Mouse (Mus musculus) kidney, embryonic 14.5 days (tissue): ENCODE data around the gene Adprhl1. TPM values are rescaled to one million over a fixed set of nuclear protein-coding genes. Genes with fewer than 3 reads are reported as not detected.

Experiments
- ATAC-seq: fragments of 200-750 bp; cut with Nextera tagmentation; 2 replicates; pipeline ENCODE4 v1.8.0; 2017; ENCODE audit warnings: moderate number of reproducible peaks, mild to moderate bottlenecking, moderate TSS enrichment, moderate library complexity; ENCODE audit not compliant: low FRiP score, low TSS enrichment
- H3K27ac ChIP-seq: fragments of 300-500 bp; sonication (generic); 2 replicates; pipeline ENCODE4 v1.5.1; 2014; ENCODE audit warnings: low read depth, mild to moderate bottlenecking, low read length, moderate library complexity, mixed read lengths
- H3K27me3 ChIP-seq: fragments of 300-500 bp; sonication (generic); 2 replicates; pipeline ENCODE4 v1.6.1; 2014; ENCODE audit warnings: mild to moderate bottlenecking, low read length; ENCODE audit not compliant: control insufficient read depth, insufficient read depth
- H3K36me3 ChIP-seq: fragments of 300-500 bp; sonication (generic); 2 replicates; pipeline ENCODE4 v1.6.1; 2014; ENCODE audit warnings: low read length, mixed read lengths; ENCODE audit not compliant: control insufficient read depth, insufficient read depth
- H3K4me1 ChIP-seq: fragments of 300-500 bp; sonication (generic); 2 replicates; pipeline ENCODE4 v1.6.1; 2014; ENCODE audit warnings: low read length, mixed read lengths; ENCODE audit not compliant: control insufficient read depth, insufficient read depth
- H3K4me2 ChIP-seq: fragments of 300-500 bp; sonication (generic); replicated peaks from 2 replicates; pipeline ENCODE4 v1.6.1; 2014; ENCODE audit warnings: low read depth, mild to moderate bottlenecking, low read length
- H3K4me3 ChIP-seq: fragments of 300-500 bp; sonication (generic); 2 replicates; pipeline ENCODE4 v1.5.1; 2014; ENCODE audit warnings: mild to moderate bottlenecking, low read length
- H3K9ac ChIP-seq: fragments of 300-500 bp; sonication (generic); 2 replicates; pipeline ENCODE4 v1.6.1; 2014; ENCODE audit warnings: low read depth, mild to moderate bottlenecking, low read length, moderate library complexity
- H3K9me3 ChIP-seq: fragments of 300-500 bp; sonication (generic); 2 replicates; pipeline ENCODE4 v1.6.1; 2016; ENCODE audit warnings: low read length; ENCODE audit not compliant: control insufficient read depth
- WGBS: fragments of 180-500 bp; shearing (Covaris S2); extraction: QIAGEN DNeasy Blood & Tissue Kit; methylation state at CpG from one replicate; pipeline ENCODE4 v1.1.7; 2014; 5-methylcytosine and 5-hydroxymethylcytosine counted together
- polyA plus RNA-seq: library from polyadenylated mRNA; unstranded; fragments of >200 nt; fragmentation: Nextera tagmentation; extraction: Ambion mirVana; gene quantifications from 2 replicates; pipeline ENCODE4 v1.2.1, GENCODE M21; 2014

Gene Adprhl1
- not detected in 2 replicates for polyA plus RNA-seq

- H3K36me3 ChIP-seq: peaks cover 29% of the 10 kb centered on the region
- no peaks in the 10 kb centered on the region for H3K27me3 ChIP-seq
- H3K4me3 ChIP-seq: no peak within 1 kb of the TSS
- no peak within 1 kb of the TSS for H3K27ac ChIP-seq
- H3K9me3 ChIP-seq: no peaks in the 10 kb centered on the region
- WGBS: 30% methylated on average over 8 of the region's 8 CpGs
- H3K4me2 ChIP-seq: no peak within 1 kb of the TSS
- H3K4me1 ChIP-seq: no peaks in the 10 kb centered on the region
- peak; percentile 84 for ATAC-seq
- H3K9ac ChIP-seq: no peak within 1 kb of the TSS
These were observed at the start of gene Adprhl1 for GRCm38 (mm10) chr8:13254019-13254418. Adprhl1 (minus strand) TSS chr8:13254162.

DNA sequence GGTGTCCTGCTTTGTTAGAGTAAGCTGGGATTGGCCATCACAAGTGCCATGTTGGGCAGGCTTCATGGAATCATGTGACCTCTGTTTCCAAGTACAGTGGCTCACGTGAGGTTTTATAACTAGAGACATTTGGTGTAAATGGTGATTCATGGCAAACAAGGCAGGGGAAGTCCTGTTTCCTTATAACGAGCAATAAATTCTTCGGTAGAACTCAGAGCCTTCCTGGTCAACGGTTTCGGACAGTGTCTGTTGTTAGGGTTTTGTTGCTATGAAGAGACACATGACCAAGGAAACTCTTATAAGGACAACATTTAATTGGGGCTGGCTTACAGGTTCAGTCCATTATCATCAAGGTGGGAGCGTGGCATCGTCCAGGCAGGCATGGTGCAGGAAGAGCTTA lies 47.1 kb upstream of the Adprhl1 start:
- Histone ChIP-seq H3K9me3 (no peaks in the 10 kb centered on the region), H3K27me3 (no peaks in the 10 kb centered on the region), H3K9ac (no peak overlapping the region), H3K4me3 (no peak overlapping the region), H3K27ac (no peak overlapping the region), H3K4me2 (no peak overlapping the region), H3K36me3 (peaks cover 42% of the 10 kb centered on the region), H3K4me1 (no peaks in the 10 kb centered on the region)
- no peak for ATAC-seq
- WGBS: 91% methylated on average over 7 of the region's 7 CpGs

DNA sequence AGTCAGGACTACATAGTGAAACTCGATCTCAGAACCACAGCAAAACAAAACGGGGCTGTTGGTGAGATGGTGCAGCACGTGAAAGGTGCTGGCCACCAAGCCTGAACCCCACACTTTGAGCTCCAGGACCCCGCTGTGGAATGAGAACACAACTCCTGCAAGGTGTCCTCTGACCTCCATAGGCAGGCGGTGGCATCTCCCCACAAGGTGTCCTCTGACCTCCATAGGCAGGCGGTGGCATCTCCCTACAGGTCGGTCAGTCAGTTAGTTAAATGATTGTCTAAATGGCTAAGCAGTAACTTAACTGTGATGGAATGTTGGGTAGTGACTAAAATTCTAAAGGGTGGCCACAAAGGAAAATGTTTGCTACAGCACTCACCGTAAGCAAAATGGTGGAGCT lies 45.6 kb upstream of the Adprhl1 start:
- Histone ChIP-seq H3K27ac (no peak overlapping the region), H3K4me2 (no peak overlapping the region), H3K4me1 (no peaks in the 10 kb centered on the region), H3K27me3 (no peaks in the 10 kb centered on the region), H3K9me3 (no peaks in the 10 kb centered on the region), H3K4me3 (no peak overlapping the region), H3K9ac (no peak overlapping the region), H3K36me3 (peaks cover 53% of the 10 kb centered on the region)
- ATAC-seq: no peak
- WGBS: 98% methylated on average over 8 of the region's 8 CpGs

- peaks cover 37% of the 10 kb centered on the region for H3K36me3 ChIP-seq
- ATAC-seq: no peak
- H3K4me3 ChIP-seq: no peak overlapping the region
- H3K4me1 ChIP-seq: peaks cover 5% of the 10 kb centered on the region; the same call in 1 of the 2 replicates
- H3K27me3 ChIP-seq: no peaks in the 10 kb centered on the region
- H3K4me2 ChIP-seq: no peak overlapping the region
- H3K9ac ChIP-seq: no peak overlapping the region
- WGBS: 90% methylated on average over 9 of the region's 9 CpGs
- no peaks in the 10 kb centered on the region for H3K9me3 ChIP-seq
- no peak overlapping the region for H3K27ac ChIP-seq
These were observed 39.9 kb upstream of the Adprhl1 start for GRCm38 (mm10) chr8:13293677-13294470.

DNA sequence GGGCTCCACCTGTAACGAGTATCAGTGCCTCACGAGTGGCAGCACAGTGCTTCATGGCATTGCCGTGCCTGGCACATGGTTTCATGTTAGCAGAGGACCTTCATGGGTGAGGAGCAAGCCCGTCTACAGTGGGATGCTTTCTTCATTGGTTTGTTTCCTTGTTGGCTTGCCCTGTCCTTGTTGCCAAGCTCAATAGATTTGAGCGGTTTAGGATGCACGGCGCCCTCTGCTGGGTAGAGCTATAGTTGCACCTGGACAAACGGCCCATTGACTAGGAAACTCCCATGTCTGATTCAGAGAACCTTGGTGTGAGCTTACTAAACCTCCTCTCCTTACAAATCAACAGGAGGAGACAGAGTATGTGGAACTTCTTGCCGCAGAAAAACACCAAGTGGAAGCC lies 38.4 kb upstream of the Adprhl1 start:
- WGBS: 26% methylated on average over 9 of the region's 9 CpGs
- H3K4me1 ChIP-seq: peaks cover 8% of the 10 kb centered on the region; the same call in 1 of the 2 replicates

GRCm38 (mm10) chr8:13288646-13289045 lies 34.7 kb upstream of the Adprhl1 start:
- WGBS: 1% methylated on average over 6 of the region's 6 CpGs
- H3K9me3 ChIP-seq: no peaks in the 10 kb centered on the region
- H3K27ac ChIP-seq: peak overlapping the region; percentile 93; the same call in 1 of the 2 replicates
- ATAC-seq: no peak
- peak overlapping the region; percentile 76 for H3K9ac ChIP-seq
- H3K27me3 ChIP-seq: no peaks in the 10 kb centered on the region
- peaks cover 18% of the 10 kb centered on the region for H3K4me1 ChIP-seq
- peak overlapping the region; percentile 79 for H3K4me3 ChIP-seq
- peaks cover 2% of the 10 kb centered on the region; the same call in 1 of the 2 replicates for H3K36me3 ChIP-seq
- peak overlapping the region; percentile 95 for H3K4me2 ChIP-seq

More for the DNA sequence above, 38.4 kb upstream of the Adprhl1 start:
- H3K9me3 ChIP-seq: no peaks in the 10 kb centered on the region
- H3K4me2 ChIP-seq: no peak overlapping the region
- no peaks in the 10 kb centered on the region for H3K27me3 ChIP-seq
- H3K36me3 ChIP-seq: peaks cover 36% of the 10 kb centered on the region
- H3K27ac ChIP-seq: no peak overlapping the region
- no peak overlapping the region for H3K9ac ChIP-seq
- ATAC-seq: no peak
- no peak overlapping the region for H3K4me3 ChIP-seq

DNA sequence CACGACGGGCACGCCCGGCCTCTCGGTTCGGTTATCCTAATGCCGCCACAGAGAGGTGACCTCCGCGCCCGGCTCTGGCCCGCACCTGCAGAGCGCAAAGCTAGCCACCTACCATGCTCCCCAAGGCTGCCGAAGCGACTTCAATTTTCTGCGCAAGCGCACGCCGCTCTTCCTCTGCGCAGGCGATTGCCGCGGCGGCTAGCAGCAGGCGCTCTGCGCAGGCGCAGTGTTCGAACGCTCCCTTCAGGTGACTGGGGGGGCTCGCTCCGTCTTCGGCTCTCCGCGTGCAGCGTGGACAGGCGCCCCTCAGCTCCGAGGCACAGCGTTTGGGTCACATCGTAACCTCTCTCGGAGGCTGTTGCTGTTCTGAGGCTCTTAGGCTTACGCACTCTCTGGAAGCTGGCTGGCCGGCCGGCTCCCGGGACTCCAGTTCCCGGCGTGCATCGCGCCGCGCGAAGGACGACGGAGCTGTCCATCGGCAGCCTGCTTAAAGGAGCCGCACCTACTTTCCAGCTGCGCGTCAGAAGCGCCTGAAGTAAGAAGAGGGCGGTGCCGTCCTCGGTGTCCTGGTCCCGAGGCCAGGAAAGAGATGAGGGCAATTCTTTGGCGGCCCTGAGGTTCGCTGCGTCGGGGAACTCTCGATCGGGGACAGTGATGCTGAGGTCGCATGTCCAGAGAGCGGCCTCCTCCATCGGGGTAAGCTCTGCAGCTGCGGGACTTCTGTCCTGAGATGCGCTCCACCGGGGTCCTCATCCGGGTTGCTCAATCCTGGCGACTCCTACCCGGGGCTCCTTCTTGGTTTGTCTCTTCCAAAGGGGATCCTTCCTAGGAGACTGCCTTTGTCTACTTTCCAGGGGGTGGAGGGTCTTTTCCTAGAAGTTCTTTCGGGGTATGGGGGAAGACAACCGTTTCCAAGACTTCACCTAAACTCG lies 34.0 kb upstream of the Adprhl1 start, which contains the start of the genes Dcun1d2 and Tmco3:
Gene Dcun1d2 (minus strand): TSS at position 440 of the 932 bp plus-strand sequence.
Gene Tmco3 (plus strand): TSS at position 499 of the 932 bp plus-strand sequence.
- H3K4me2 ChIP-seq: peak within 1 kb of the TSS; percentile 95
- H3K9me3 ChIP-seq: no peaks in the 10 kb centered on the region
- peak within 1 kb of the TSS; percentile 79 for H3K4me3 ChIP-seq
- peak; percentile 91 for ATAC-seq
- no peaks in the 10 kb centered on the region for H3K27me3 ChIP-seq
- H3K4me1 ChIP-seq: peaks cover 18% of the 10 kb centered on the region
- H3K9ac ChIP-seq: peak within 1 kb of the TSS; percentile 76
- H3K27ac ChIP-seq: peak within 1 kb of the TSS; percentile 93
- no peaks in the 10 kb centered on the region for H3K36me3 ChIP-seq
- under 1% methylated on average over 79 of the region's 79 CpGs for WGBS

GRCm38 (mm10) chr8:13287304-13287691 lies 33.3 kb upstream of the Adprhl1 start:
- Histone ChIP-seq H3K4me1 (peaks cover 18% of the 10 kb centered on the region), H3K36me3 (no peaks in the 10 kb centered on the region), H3K4me2 (peak overlapping the region; percentile 95), H3K4me3 (peak overlapping the region; percentile 79), H3K27ac (peak overlapping the region; percentile 93), H3K9me3 (no peaks in the 10 kb centered on the region), H3K27me3 (no peaks in the 10 kb centered on the region), H3K9ac (peak overlapping the region; percentile 76)
- WGBS: under 1% methylated on average over 33 of the region's 34 CpGs
- peak; percentile 87 for ATAC-seq
